Mouse (Mus musculus): ENCODE data around the gene Aldh1a1.

Aldh1a1 gene

DNA sequence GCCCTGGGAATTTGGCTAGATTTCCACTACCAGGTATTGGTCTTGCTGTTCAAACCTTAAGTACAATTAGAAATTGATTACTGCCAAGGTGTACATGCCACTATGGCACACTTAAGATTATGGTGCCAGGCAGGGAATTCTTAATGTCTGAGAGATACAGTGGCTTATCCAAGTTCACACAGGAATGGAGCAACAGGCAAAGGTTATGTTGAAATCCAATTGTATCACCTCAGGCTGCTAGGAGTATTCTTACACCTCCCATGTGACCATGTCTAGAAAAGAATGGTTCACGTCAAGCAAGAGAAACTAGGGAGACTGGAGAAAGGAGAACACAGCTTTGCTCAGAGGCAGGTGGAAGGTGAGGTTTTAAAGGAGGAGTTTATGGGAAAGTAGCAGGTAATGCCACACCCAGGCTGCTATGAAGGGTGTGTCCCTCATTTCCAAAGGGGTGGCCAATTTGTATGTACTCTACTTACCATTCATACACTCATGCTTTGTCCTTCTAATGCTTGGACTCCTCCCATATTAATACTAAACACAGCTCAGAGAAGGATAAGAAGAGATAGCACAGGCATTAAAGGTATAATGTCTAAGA, 160.7 kb downstream of the Aldh1a1 start:
- no peak for DNase-seq (ENCODE audit: low read depth, low spot score)

- no peak for DNase-seq (ENCODE audit: low read depth, low spot score)
Observed at GRCm38 (mm10) chr19:20654141-20654873, 161.8 kb downstream of the Aldh1a1 start.

DNA sequence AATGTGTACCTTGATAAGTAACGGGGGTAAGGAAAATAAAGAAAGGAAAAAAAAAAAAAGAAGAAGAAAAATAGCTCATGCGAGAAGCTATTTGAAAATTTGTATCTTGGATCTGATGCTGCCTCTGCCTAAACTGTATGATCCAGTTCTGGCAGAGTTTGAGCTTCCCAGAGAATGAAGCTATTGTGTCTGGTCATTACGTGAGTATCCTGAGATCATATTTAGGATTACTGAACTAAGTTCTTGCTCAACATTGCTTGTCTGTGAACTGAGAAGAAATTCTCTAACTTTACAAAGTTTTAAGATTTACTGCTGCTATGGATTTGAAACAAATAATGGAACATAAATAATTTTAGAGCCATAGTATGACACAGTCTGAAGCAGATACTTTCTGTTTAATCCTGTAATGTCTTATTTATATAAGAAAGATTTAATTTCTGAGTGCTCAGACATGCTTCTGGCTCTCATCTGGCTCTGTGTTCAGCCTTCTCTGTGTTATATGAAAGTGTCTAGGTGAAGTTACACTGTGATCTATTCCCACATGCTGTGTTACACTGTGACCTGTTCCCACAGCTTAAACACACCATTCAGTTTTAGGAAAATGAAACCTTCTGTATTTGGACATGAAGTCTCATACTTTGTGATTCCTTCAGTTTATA, 185.3 kb downstream of the Aldh1a1 start:
- no peak for DNase-seq (ENCODE audit: low read depth, low spot score)

Measured in brain, embryonic 18.5 days (tissue).